Mouse (Mus musculus): ENCODE data around the gene Crebl2. TPM values are rescaled to one million over a fixed set of nuclear protein-coding genes. Genes with fewer than 3 reads are reported as not detected.

The Crebl2 gene
- polyA plus RNA-seq, 1 experiment from 2014 or later = 2.8 TPM

DNA sequence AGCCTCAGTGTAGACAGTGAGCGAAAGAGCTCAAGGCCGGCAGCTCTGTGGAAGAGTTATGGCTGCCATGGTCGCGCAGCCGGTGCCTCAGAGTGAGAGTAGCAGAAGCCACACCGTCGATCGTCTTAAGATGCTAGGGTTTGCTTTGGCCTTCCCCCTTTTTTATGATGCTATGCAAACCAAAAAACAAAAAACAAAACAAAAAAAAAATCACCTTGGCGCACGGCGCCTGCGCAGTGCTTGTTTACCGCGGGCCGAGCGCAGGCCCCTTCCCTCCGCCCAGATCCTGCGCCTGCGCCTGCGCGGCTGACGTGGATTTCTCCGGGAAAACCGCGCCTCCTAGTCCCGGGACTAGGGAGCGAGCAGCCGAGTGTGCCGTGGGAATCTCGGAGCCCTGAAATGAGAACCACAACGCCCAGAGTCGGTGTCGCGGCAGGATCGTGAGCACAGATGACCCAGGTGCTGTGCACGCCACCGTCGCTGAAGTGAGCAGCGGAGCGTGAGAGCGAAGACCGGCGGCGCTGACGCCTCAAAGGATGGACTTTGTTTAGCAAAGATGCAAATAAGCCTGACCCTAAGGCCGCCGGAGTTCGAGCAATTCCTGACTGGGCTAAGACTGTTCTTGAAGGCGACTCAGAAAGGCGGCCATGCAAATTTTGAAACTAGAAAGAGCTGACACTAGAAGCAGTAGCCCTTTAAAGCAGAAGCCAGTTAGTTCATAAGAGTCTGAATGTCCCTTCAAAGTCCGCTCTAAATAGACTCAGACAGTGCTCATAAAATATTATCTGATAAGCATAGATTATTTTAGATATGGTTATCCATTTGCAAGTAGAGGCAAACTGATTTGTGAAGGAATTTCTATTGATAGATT lies 68.4 kb downstream of the Crebl2 start, which contains the start of gene Gpr19:
Gpr19 (minus strand) TSS at position 484 of the 871 bp plus-strand sequence.
- WGBS = under 1% methylated on average over 51 of the region's 51 CpGs
- Histone ChIP-seq H3K9ac (peak within 1 kb of the TSS; percentile 82), H3K4me1 (peaks cover 8% of the 10 kb centered on the region; the same call in 1 of the 2 replicates), H3K27me3 (replicated peaks) (no peaks in the 10 kb centered on the region), H3K4me2 (replicated peaks) (peak within 1 kb of the TSS; percentile 75), H3K27ac (peak within 1 kb of the TSS; percentile 99), H3K9me3 (no peaks in the 10 kb centered on the region), H3K4me3 (peak within 1 kb of the TSS; percentile 48), H3K36me3 (no peaks in the 10 kb centered on the region)
- ATAC-seq (ENCODE audit: low FRiP score, low read depth) = peak; percentile 93

DNA sequence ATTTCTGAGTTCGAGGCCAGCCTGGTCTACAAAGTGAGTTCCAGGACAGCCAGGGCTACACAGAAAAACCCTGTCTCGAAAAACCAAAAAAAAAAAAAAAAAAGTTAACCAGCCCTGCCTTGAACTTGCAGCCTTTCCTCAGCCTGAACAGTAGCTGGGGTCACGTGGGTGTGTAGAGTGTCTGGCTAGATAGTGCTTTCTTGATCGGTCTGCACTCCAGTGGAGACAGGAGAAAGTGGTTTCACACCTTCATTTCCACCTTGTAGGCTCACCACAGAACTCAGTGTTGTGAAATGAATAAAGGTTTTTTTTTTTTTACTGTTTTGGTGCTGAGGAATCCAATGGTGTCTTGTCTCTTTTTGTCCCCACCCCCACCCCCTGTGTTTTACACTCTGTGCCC lies 73.4 kb downstream of the Crebl2 start:
- H3K4me1 ChIP-seq = no peaks in the 10 kb centered on the region
- H3K27me3 ChIP-seq (replicated peaks) = no peaks in the 10 kb centered on the region
- no peak for ATAC-seq (ENCODE audit: low FRiP score, low read depth)
- 84% methylated on average over 4 of the region's 4 CpGs for WGBS
- H3K9ac ChIP-seq = no peak overlapping the region
- H3K36me3 ChIP-seq = no peaks in the 10 kb centered on the region
- H3K9me3 ChIP-seq = no peaks in the 10 kb centered on the region
- no peak overlapping the region for H3K4me2 ChIP-seq (replicated peaks)
- H3K4me3 ChIP-seq = no peak overlapping the region
- H3K27ac ChIP-seq = no peak overlapping the region

DNA sequence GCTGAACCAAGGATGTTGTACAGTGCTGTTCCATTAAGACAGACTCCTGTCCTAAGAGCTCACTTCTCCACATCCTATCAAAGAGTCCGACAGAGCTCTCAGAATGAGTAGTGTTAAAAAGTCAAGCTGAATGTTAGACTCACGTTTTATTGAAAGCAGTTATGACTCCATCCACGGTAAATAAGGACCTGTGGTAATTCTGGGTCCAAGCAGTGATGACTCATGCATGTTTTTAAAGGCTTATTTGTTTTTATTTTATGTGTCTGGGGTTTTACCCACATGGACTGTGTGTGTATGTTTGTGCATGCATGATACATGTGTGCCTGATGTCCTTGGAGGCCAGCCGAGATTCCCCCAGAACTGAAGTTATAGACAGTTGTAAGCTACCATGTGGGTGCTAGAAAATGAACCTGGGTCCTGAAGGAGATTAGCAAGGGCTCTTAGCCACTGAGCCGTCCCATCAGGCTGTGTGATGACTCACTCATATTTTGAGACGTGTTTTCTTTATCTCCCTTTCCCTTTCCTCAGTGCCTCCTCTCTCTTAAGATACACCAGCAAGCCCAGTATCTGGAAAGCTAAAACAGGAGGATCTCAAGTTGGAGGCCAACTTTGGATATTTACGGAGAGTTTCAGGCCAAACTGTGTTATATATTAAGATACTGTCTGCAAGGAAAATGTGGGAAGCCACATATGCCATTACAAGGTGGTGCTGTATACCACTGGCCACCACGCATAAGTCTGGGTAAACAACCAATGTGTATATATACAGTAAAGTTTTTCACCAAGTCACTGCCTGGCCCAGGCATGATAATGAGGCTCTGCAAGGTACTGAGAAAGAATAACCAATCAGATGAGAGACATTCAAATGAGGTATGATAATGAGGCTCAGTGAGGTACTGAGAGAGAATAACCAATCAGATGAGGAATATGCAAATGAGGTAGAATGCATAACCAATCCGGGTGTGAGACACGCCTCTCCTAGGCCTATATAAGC lies 74.2 kb downstream of the Crebl2 start:
- Histone ChIP-seq H3K27ac (no peak overlapping the region), H3K4me2 (replicated peaks) (no peak overlapping the region), H3K27me3 (replicated peaks) (no peaks in the 10 kb centered on the region), H3K4me3 (no peak overlapping the region), H3K9me3 (no peaks in the 10 kb centered on the region), H3K4me1 (no peaks in the 10 kb centered on the region), H3K36me3 (no peaks in the 10 kb centered on the region), H3K9ac (no peak overlapping the region)
- ATAC-seq (ENCODE audit: low FRiP score, low read depth) = no peak
- 92% methylated on average over 10 of the region's 10 CpGs for WGBS

DNA sequence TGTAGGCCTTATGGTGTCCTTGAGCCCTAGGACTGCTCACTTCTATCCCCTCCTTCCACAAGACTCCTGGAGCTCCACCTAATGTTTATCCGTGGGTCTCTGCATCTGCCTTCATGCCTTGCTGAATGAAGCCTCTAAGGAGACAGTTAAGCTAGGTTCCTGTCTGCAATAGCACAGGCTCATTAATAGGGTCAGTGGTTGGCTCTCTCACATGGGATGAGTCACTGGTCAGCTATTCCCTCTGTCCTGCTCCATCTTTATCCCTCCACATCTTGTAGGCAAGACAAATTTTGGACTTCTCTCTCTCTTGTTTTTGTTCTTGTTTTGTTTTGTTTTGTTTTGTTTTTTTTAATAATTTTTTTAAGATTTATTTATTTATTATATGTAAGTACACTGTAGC lies 75.9 kb downstream of the Crebl2 start:
- Histone ChIP-seq H3K27ac (no peak overlapping the region), H3K4me1 (no peaks in the 10 kb centered on the region), H3K9ac (no peak overlapping the region), H3K27me3 (replicated peaks) (no peaks in the 10 kb centered on the region), H3K4me2 (replicated peaks) (no peak overlapping the region), H3K36me3 (no peaks in the 10 kb centered on the region), H3K9me3 (no peaks in the 10 kb centered on the region), H3K4me3 (no peak overlapping the region)
- ATAC-seq (ENCODE audit: low FRiP score, low read depth) = no peak
- 88% methylated on average over 1 of the region's 1 CpGs for WGBS

Other genes starting within 250 kb of the Crebl2 start
- 1.2 TPM in 2 replicates for gene Mansc1, start 197.7 kb upstream of the Crebl2 start, polyA plus RNA-seq (2016; fragmentation: Nextera tagmentation; extraction: Ambion mirVana)
- gene Borcs5, start 190.6 kb upstream of the Crebl2 start, polyA plus RNA-seq (2016; fragmentation: Nextera tagmentation; extraction: Ambion mirVana) = 38.6 and 44.8 TPM in 2 replicates
- gene Dusp16, start 37.5 kb upstream of the Crebl2 start, polyA plus RNA-seq (2016; fragmentation: Nextera tagmentation; extraction: Ambion mirVana) = 11.0 and 11.5 TPM in 2 replicates
- 33.2 and 35.7 TPM in 2 replicates for gene Gpr19, start 68.4 kb downstream of the Crebl2 start, polyA plus RNA-seq (2016; fragmentation: Nextera tagmentation; extraction: Ambion mirVana)
- gene Cdkn1b, start 90.2 kb downstream of the Crebl2 start, polyA plus RNA-seq (2016; fragmentation: Nextera tagmentation; extraction: Ambion mirVana) = 21.0 and 24.8 TPM in 2 replicates
- gene Apold1, start 151.6 kb downstream of the Crebl2 start, polyA plus RNA-seq (2016; fragmentation: Nextera tagmentation; extraction: Ambion mirVana) = 4.7 and 4.9 TPM in 2 replicates
- 90.8 and 93.0 TPM in 2 replicates for gene Ddx47, start 181.5 kb downstream of the Crebl2 start, polyA plus RNA-seq (2016; fragmentation: Nextera tagmentation; extraction: Ambion mirVana)
- 2.5 and 3.3 TPM in 2 replicates for gene Gprc5a, start 235.5 kb downstream of the Crebl2 start, polyA plus RNA-seq (2016; fragmentation: Nextera tagmentation; extraction: Ambion mirVana)